Mouse (Mus musculus) hindbrain, embryonic 10.5 days (tissue): ENCODE measurements around the gene Ogg1. TPM values are rescaled to one million over a fixed set of nuclear protein-coding genes. Genes with fewer than 3 reads are reported as not detected.
A peak's percentile ranks its signal among the peaks of the same experiment; 100 is the strongest.

Source experiments
- DNase-seq: peaks from one replicate; pipeline ENCODE4 v3.0.0-alpha.2; 2017; ENCODE audit warnings: low spot score
- H3K27ac ChIP-seq: fragments of 300-500 bp; sonication (generic); 2 replicates; pipeline ENCODE4 v1.5.1; 2016; ENCODE audit warnings: mild to moderate bottlenecking, moderate library complexity
- H3K27me3 ChIP-seq: fragments of 300-500 bp; sonication (generic); 2 replicates; pipeline ENCODE4 v1.6.1; 2016; ENCODE audit warnings: mild to moderate bottlenecking; ENCODE audit not compliant: poor library complexity, insufficient read depth, severe bottlenecking
- H3K36me3 ChIP-seq: fragments of 300-500 bp; sonication (generic); 2 replicates; pipeline ENCODE4 v1.6.1; 2016; ENCODE audit warnings: mild to moderate bottlenecking, moderate library complexity
- H3K4me1 ChIP-seq: fragments of 300-500 bp; sonication (generic); replicated peaks from 2 replicates; pipeline ENCODE4 v1.6.1; 2016; ENCODE audit warnings: mild to moderate bottlenecking
- H3K4me3 ChIP-seq: fragments of 300-500 bp; sonication (generic); 2 replicates; pipeline ENCODE4 v1.5.1; 2016; ENCODE audit warnings: mild to moderate bottlenecking, moderate library complexity
- H3K9me3 ChIP-seq: fragments of 300-500 bp; sonication (generic); 2 replicates; pipeline ENCODE4 v1.6.1; 2016; ENCODE audit warnings: mild to moderate bottlenecking, moderate library complexity
- whole genome bisulfite sequencing: fragments of 180-500 bp; shearing (Covaris S2); methylation state at CpG from one replicate; pipeline ENCODE4 v1.1.7; 2016; 5-methylcytosine and 5-hydroxymethylcytosine counted together
- polyA plus RNA-seq: library from polyadenylated mRNA; unstranded; fragments of >200 nt; fragmentation: Nextera tagmentation; extraction: Ambion mirVana; gene quantifications from 2 replicates; pipeline ENCODE4 v1.2.1, GENCODE M21; 2016

Ogg1 gene
- polyA plus RNA-seq, 1 experiment from 2014 or later: 15.7 TPM

GRCm38 (mm10) chr6:113364518-113365135, 37.9 kb downstream of the Ogg1 start:
- 69% methylated on average over 8 of the region's 8 CpGs for WGBS
- no peak for DNase-seq
- no peaks in the 10 kb centered on the region for H3K4me1 ChIP-seq
- peaks cover 30% of the 10 kb centered on the region for H3K36me3 ChIP-seq
- no peaks in the 10 kb centered on the region for H3K9me3 ChIP-seq
- H3K4me3 ChIP-seq: no peak overlapping the region
- no peaks in the 10 kb centered on the region for H3K27me3 ChIP-seq
- H3K27ac ChIP-seq: no peak overlapping the region

- no peaks in the 10 kb centered on the region for H3K9me3 ChIP-seq
- H3K27ac ChIP-seq: no peak overlapping the region
- 92% methylated on average over 6 of the region's 6 CpGs for WGBS
- DNase-seq: no peak
- no peaks in the 10 kb centered on the region for H3K4me1 ChIP-seq
- H3K36me3 ChIP-seq: peaks cover 50% of the 10 kb centered on the region
- no peak overlapping the region for H3K4me3 ChIP-seq
- no peaks in the 10 kb centered on the region for H3K27me3 ChIP-seq
Measured at GRCm38 (mm10) chr6:113366639-113367038, 39.9 kb downstream of the Ogg1 start.

GRCm38 (mm10) chr6:113367574-113367973, 40.8 kb downstream of the Ogg1 start:
- Histone ChIP-seq H3K27me3 (no peaks in the 10 kb centered on the region), H3K36me3 (peaks cover 59% of the 10 kb centered on the region), H3K27ac (no peak overlapping the region), H3K4me1 (no peaks in the 10 kb centered on the region), H3K9me3 (no peaks in the 10 kb centered on the region), H3K4me3 (no peak overlapping the region)
- DNase-seq: no peak
- WGBS: 98% methylated on average over 1 of the region's 1 CpGs

DNA sequence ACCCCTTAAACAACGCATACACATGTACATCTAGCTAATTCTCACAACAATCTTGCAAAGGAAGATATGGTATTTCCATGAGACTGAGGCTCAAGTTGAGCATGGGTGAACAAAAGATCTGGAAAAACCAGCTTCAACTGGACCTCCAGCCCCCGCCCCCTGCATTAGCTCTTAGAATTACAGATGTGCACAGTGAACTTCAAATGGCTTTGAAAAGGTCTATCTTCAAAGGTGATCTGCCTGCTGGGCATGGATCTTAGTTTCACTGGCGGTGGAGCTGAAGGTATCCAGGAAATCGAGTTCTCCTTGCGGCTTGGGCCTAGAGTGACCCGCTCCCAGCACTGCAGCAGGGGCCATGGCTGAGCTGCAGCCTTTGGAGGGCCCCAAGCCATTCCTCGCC, 41.4 kb downstream of the Ogg1 start:
- H3K27ac ChIP-seq: no peak overlapping the region
- WGBS: 88% methylated on average over 7 of the region's 7 CpGs
- no peak overlapping the region for H3K4me3 ChIP-seq
- H3K36me3 ChIP-seq: peaks cover 65% of the 10 kb centered on the region
- no peaks in the 10 kb centered on the region for H3K9me3 ChIP-seq
- DNase-seq: no peak
- no peaks in the 10 kb centered on the region for H3K27me3 ChIP-seq
- H3K4me1 ChIP-seq: no peaks in the 10 kb centered on the region

GRCm38 (mm10) chr6:113368577-113368976, 41.8 kb downstream of the Ogg1 start:
- no peak overlapping the region for H3K27ac ChIP-seq
- no peak overlapping the region for H3K4me3 ChIP-seq
- no peaks in the 10 kb centered on the region for H3K9me3 ChIP-seq
- WGBS: 86% methylated on average over 5 of the region's 5 CpGs
- DNase-seq: no peak
- H3K4me1 ChIP-seq: no peaks in the 10 kb centered on the region
- H3K27me3 ChIP-seq: no peaks in the 10 kb centered on the region
- H3K36me3 ChIP-seq: peaks cover 69% of the 10 kb centered on the region

- H3K27me3 ChIP-seq: no peaks in the 10 kb centered on the region
- no peak for DNase-seq
- no peak overlapping the region for H3K4me3 ChIP-seq
- H3K36me3 ChIP-seq: peaks cover 87% of the 10 kb centered on the region
- 94% methylated on average over 20 of the region's 20 CpGs for WGBS
- no peak overlapping the region for H3K27ac ChIP-seq
- no peaks in the 10 kb centered on the region for H3K9me3 ChIP-seq
- no peaks in the 10 kb centered on the region for H3K4me1 ChIP-seq
Measured at GRCm38 (mm10) chr6:113370194-113370929, 43.6 kb downstream of the Ogg1 start.

DNA sequence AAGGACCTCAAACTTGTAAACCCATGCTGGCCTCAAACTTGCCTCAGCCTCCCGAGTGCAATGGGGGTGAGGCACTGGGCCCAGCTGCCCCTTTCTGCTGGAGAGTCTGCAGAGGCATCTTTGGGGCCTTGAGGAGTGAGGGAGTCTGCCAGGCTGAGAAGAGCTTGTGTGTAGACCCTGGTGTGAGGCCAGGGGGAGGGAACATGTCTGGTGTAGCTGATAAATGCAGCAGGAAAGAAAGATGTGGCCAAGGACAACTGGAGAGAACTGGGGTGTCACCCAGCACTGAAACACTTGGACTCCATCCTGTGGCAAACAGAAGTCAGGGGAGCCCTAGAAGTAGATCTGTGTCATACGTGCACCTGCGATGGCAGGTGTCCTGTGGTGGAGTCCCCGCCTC, 46.7 kb downstream of the Ogg1 start:
- Histone ChIP-seq H3K4me3 (no peak overlapping the region), H3K36me3 (peaks cover 75% of the 10 kb centered on the region), H3K4me1 (peaks cover 12% of the 10 kb centered on the region), H3K9me3 (no peaks in the 10 kb centered on the region), H3K27ac (no peak overlapping the region), H3K27me3 (no peaks in the 10 kb centered on the region)
- WGBS: 94% methylated on average over 4 of the region's 4 CpGs
- no peak for DNase-seq

- Histone ChIP-seq H3K4me3 (peak overlapping the region; percentile 98), H3K27me3 (no peaks in the 10 kb centered on the region), H3K9me3 (no peaks in the 10 kb centered on the region), H3K27ac (peak overlapping the region; percentile 99), H3K4me1 (peaks cover 27% of the 10 kb centered on the region), H3K36me3 (peaks cover 62% of the 10 kb centered on the region)
- no peak for DNase-seq
- 7% methylated on average over 7 of the region's 7 CpGs for WGBS
Measured at GRCm38 (mm10) chr6:113377172-113377495, 50.4 kb downstream of the Ogg1 start.

- Histone ChIP-seq H3K36me3 (peaks cover 62% of the 10 kb centered on the region), H3K4me1 (peaks cover 27% of the 10 kb centered on the region), H3K9me3 (no peaks in the 10 kb centered on the region), H3K27me3 (no peaks in the 10 kb centered on the region), H3K27ac (peak within 1 kb of the TSS; percentile 99), H3K4me3 (peak within 1 kb of the TSS; percentile 98)
- under 1% methylated on average over 61 of the region's 61 CpGs for WGBS
- peak; percentile 93 for DNase-seq
Measured at GRCm38 (mm10) chr6:113377496-113378385, 51.0 kb downstream of the Ogg1 start, which contains the start of the genes Tada3 and Arpc4. Tada3 (minus strand) TSS chr6:113377883. Arpc4 (plus strand) TSS chr6:113378115.

DNA sequence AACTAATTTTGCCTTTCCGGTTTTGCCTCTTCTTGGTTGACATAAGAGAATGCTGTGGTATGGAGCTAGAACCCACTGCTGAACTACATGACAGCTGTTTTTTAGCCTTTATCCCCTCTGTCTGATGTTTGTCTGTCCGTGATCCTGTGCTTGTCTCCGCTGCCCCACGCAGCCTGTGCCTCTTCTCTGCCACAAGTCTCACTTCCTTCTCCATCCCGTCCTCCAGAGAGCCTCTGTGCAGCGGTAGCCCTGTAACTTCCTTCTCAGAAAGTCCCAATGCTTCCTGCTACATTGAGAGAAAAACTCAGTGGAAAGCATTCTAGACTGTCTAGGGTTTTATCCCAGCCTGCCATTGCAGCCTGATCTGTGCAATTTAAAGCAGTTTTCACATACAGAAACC, 52.5 kb downstream of the Ogg1 start:
- Histone ChIP-seq H3K4me3 (peak overlapping the region; percentile 98), H3K27me3 (no peaks in the 10 kb centered on the region), H3K36me3 (peaks cover 62% of the 10 kb centered on the region), H3K27ac (no peak overlapping the region), H3K4me1 (peaks cover 27% of the 10 kb centered on the region), H3K9me3 (no peaks in the 10 kb centered on the region)
- 89% methylated on average over 6 of the region's 6 CpGs for WGBS
- DNase-seq: no peak

GRCm38 (mm10) chr6:113380480-113380879, 53.7 kb downstream of the Ogg1 start:
- no peak overlapping the region for H3K27ac ChIP-seq
- no peak for DNase-seq
- H3K4me1 ChIP-seq: peaks cover 27% of the 10 kb centered on the region
- H3K27me3 ChIP-seq: no peaks in the 10 kb centered on the region
- H3K9me3 ChIP-seq: no peaks in the 10 kb centered on the region
- WGBS: 90% methylated on average over 11 of the region's 11 CpGs
- H3K36me3 ChIP-seq: peaks cover 62% of the 10 kb centered on the region
- no peak overlapping the region for H3K4me3 ChIP-seq

DNA sequence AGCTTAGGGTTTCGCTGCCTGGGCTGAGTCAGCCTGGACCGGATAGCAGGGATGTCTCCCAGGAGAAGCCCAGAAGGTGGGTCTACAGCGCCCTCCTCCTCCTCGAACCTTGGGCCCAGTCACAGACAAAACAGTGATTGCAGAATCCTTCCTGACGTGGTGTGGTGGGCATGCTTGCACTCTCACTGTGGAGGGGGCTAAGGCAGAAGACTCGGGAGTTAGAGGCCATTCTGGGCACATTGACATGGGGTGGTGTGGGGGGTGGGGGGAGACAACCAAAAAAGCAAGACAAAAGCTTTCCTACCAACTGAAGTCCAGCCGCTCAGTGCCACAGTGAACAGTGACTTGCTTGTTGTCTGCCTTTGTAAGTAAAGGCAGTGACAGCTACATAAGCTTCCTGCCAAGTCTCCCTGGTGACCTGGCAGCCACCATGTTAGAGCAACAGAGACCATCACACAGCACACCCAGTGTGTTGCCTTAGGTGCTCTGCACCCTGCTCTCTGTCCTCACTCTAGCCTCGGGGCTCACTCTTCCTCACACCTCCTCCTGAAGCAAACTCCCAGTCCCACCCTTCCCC, 57.7 kb downstream of the Ogg1 start:
- H3K27me3 ChIP-seq: no peaks in the 10 kb centered on the region
- H3K4me1 ChIP-seq: peaks cover 5% of the 10 kb centered on the region
- 91% methylated on average over 8 of the region's 8 CpGs for WGBS
- DNase-seq: no peak
- no peaks in the 10 kb centered on the region for H3K9me3 ChIP-seq
- H3K27ac ChIP-seq: no peak overlapping the region
- H3K36me3 ChIP-seq: peaks cover 97% of the 10 kb centered on the region
- no peak overlapping the region for H3K4me3 ChIP-seq
